Mouse (Mus musculus) layer of hippocampus, adult 8-10 months (tissue): Measurements from ENCODE around the gene Srebf1. TPM values are rescaled to one million over a fixed set of nuclear protein-coding genes. Genes with fewer than 3 reads are reported as not detected.

Experiments
- DNase-seq, 2 experiments: peaks; one replicate each; pipeline ENCODE4 v3.0.0; 2022; ENCODE audit warnings: low spot score in 2 of 2
- total RNA-seq, 4 experiments: library from RNA; stranded (reverse); gene quantifications; 2 replicates each; pipeline ENCODE4 v1.2.4; 2022

Gene Srebf1
- total RNA-seq, 4 experiments from 2014 or later: 84.3 to 119 (median 101) TPM

DNA sequence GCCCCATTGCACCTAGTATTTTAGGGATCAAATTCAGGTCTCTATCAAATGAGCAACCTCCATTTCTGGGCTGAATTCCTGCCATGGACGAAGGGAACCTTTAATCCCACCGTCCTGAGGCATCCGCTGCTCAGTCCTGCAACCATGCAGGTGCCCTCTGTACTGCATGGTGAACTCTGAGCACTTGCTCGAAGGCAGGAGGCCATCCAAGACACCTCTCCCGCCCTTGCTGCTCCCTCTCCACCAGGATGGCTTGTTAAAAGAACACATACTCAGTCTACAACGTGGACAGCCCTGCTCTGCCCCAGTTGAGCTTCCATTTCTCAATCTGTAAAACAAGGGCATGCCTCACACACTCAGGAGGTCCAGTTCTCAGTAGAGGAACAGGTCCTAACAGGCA lies 14.2 kb downstream of the Srebf1 start:
- no peak for DNase-seq

DNA sequence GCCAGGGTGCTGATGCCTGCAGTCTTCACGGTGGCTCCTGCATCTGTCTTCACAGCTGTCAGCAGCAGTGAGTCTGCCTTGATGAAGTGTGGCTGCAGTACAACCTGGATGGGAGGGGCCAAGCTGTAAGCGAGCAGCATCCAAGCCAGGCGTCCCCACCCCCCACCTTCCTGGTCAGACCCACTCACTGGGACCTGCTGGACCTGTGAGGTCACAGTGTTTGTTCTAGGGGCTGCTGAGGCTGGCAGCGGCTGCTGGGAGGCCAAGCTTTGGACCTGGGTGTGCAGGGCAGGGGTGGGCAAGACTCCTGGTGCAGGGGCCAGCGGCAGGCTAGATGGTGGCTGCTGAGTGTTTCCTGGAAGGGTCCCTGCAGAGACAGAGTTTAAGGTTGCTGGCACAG lies 16.2 kb downstream of the Srebf1 start:
- no peak for DNase-seq

DNA sequence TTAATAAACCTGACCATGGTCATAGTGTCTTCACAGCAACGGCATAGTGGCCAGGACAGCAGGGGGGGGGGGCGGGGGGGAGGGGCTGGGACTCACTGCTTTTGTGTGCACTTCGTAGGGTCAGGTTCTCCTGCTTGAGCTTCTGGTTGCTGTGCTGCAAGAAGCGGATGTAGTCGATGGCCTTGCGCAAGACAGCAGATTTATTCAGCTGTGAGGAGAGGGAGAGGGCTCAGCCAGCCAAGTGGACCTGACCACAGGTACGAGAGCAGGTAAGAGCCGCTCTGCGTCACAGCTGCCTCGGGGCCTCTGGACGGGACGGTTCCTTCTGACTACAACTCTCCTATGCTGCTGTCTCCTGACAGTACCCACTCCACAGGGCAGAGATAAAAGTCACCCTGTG lies 17.4 kb downstream of the Srebf1 start:
- no peak for DNase-seq

DNA sequence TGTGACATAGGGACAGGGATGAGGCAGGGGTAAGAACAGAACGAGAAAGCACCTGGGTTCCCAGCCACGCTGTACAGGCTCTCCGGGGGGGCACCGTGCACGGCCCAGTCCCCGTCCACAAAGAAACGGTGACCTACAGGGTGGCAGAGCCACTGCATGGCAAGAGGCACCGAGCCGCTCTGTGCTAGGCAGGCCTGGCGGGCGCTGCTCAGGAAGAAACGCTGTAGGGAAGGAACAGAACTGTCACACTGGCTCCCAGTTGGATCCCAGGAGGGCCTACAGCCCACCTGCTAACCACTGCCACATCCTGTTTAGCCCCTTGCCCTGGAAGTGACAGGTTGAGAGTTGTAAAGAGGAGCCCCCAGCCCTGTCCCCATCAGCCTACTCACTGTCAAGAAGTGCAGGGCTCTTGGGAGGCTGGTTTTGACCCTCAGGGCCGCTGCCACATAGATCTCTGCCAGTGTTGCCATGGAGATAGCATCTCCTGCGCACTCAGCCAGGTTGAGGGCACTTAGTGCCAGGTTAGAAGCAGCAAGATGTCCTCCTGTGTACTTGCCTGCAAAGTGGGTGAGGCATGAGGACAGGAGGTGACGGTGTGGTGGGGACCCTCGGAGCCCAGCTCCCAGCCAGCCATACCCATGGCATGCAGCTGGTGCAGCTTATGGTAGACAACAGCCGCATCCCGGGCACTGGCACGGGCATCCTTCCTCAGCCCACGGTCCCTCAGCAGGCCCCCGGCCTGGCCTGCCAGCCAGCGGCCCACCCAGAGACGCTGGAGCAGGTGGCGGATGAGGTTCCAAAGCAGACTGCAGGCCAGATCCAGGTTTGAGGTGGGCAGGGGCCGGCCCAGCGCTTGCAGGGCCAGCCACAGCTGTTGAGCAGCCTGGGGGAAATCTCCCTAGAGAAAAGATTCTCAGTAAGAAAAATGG lies 19.4 kb downstream of the Srebf1 start:
- DNase-seq: no peak

DNA sequence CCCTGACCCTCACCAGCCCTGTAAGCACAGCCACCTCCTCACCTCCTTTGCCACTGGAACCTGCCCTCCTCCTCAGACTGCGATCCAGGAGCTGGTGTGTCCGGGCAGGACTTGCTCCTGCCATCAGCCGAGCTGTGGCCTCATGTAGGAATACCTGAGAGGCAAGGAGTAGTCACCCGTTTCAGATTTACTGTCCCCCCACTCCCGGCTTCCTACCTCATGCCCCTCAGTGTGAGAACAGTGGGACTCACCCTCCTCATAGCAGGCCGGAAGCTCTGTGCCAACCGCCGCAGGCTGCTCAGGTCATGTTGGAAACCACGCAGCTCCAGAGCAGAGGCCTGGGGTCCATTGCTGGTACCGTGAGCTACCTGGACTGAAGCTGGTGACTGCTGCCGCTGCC lies 22.0 kb downstream of the Srebf1 start:
- DNase-seq: no peak

DNA sequence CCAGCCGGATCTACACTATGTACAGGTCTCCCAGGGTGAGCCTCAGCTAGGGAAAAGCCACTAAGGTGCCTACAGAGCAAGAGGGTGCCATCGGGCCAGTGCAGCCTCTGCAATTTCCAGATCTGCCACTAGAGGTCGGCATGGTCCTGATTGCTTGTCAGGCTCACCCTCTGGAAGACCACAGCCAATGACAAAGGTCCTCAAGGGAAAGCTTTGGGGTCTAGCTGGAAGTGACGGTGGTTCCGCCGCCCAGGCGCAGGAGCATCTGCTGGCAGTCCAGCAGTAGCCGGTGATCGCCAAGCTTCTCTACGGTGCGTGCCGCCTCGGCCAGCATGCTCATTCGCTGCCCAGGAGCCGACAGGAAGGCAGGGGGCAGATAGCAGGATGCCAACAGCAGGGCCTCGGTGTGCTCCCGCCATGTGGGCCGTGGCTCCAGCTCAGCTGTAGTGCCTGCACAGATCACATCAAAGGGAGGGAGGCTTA lies 22.6 kb downstream of the Srebf1 start:
- peak; percentile 89 to 94 for DNase-seq

DNA sequence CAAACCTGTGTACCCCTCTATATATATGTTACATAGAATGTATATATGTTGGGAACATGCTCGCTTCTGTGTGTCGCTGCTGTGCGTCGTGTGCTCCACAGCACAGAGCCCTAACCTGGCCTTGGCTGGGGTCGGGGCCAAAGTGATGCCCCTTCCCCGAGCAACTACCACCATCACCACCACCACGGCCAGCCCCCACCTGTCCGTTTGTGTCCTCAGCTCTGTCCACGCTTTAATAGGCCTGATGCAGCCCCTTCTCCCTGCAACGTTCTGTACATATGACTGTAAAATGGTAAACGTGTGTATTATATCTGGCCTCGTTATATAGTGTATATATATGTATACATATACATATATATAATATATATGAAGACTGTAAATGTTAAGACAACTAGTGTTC lies 23.7 kb downstream of the Srebf1 start:
- DNase-seq: no peak

DNA sequence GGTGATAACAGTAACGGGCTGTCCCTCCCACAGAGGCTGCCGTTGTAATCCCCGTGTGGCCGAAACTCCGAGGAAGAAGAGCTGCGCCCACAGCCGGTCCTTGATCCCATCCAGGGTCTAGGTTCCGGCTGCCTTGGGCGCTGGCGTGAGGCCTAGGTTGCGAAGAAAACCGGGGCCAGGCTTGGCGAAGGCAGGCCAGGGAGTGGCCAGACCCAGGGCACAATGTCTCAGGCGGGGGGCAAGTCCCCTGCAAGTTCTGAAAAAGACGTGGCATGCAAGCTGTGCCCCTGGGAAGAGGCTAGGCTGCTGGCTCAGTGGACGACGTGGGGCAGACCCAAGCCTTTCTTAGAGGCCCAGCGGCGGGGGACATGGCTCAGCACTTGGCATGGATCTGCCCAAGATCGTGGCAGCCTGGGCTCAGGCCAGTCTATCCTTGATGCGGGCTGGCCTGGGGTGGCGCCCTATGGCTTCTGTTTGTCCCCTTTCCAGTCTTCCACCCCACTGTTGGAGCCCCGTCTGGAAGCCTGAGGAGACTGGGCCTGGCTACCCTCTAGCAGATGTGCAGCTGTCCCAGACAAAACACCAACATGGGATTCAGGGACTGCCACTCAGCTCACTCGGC lies 24.3 kb downstream of the Srebf1 start:
- no peak for DNase-seq

DNA sequence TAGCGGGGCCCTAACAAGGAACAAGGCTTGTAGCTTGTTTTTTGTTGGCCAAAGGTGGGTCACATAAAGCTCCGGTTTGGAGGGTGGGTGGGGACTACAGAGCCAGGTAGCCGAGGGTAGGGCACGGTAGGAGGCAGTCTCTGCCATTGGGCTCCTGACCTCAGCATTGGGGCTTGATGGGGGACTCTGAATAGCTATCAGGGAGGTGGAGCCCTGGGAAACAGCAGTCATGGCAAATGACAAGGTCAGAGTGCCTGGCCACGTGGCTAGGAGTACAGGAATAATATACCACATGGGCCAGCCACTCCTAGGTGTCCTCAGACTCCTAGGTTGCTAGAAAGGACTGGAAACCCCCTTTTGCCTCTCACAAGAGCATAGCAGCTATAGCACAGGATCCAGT lies 26.0 kb downstream of the Srebf1 start:
- DNase-seq: no peak

DNA sequence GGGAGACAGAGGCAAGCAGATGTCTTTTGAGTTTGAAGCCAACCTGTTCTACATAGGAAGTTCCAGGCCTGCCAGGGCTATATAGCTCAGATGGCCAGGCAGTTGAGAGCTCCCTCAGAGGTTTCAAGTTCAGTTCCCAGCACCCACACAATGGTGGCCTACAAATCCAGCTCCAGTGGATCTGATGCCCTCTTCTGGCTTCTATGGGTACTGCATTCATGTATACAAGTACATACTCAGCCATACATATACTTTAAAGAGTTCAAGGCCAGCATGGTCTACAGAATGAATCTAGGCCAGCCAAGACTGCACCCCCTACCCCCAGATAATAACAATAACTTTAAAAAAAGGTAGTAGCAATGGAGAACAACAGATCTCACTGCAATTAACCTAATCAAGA lies 27.3 kb downstream of the Srebf1 start:
- no peak for DNase-seq

DNA sequence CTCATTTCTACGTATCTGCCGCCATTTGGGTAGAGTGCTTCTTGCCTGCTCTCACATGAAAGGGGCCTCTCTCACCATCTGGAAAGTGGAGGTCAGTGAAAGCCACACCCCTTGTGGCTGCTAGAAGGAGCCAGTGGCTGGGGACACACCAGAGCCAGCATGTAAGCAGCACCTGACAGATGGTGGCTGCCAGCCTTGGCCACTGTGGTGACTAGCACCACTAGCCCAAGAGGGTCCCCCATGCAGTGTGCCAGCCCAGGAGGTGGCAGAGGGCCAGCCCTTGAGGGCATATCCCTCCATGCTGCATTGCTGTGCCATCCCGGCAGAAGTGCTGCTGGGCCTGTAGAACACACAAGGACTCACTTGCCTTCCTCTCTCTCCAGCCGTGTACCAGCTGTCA lies 28.8 kb downstream of the Srebf1 start:
- no peak for DNase-seq

DNA sequence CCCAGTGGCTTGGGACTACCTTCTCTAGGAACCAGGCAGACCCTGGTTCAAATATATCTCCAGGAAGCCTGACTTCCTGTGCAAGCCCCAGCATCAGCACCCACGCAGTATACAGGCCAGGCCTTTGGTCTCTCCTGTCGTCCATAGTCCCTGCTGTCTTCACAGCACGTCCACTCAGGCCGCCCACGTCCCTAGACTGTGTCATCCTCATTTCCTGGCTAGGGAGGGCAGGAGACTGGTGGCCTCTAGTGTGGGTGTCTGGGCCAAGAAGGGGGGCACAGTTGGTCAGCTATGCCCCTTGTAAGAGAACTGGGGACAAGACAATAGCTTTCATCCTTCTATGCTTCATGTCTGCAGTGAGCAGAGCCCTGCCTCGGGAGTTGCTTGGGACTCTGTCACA lies 29.8 kb downstream of the Srebf1 start:
- DNase-seq: no peak

DNA sequence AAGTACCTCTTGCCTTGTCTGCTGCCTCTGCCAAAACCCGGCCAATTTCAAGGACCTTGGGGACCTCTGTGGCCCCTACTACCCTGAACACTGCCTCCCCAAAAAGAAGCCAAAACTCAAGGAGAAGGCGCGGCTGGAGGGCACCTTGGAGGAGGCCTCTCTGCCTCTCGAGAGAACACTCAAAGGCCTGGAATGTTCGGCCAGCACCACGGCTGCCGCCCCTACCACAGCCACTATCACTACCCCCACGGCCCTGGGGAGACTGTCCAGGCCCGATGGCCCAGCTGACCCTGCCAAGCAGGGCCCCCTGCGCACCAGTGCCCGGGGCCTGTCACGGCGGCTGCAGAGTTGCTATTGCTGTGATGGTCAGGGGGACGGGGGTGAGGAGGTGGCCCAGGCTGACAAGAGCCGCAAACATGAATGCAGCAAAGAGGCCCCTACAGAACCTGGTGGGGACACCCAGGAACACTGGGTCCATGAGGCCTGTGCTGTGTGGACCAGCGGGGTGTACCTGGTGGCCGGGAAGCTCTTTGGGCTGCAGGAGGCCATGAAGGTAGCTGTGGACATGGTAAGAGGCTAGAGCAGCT lies 32.2 kb downstream of the Srebf1 start:
- no peak for DNase-seq

DNA sequence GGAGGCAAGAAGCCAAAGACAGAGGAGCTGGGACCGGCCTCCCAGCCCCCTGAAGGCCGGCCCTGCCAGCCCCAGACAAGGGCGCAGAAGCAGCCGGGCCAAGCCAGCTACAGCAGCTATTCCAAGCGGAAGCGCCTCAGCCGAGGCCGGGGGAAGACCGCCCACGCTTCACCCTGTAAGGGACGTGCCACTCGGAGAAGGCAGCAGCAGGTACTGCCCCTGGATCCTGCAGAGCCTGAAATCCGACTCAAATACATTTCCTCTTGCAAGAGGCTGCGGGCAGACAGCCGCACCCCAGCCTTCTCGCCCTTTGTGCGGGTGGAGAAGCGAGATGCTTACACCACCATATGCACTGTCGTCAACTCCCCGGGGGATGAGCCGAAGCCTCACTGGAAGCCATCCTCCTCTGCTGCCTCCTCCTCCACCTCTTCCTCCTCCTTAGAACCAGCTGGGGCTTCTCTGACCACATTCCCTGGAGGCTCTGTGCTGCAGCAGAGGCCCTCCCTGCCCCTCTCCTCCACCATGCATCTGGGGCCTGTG lies 32.8 kb downstream of the Srebf1 start:
- no peak for DNase-seq

DNA sequence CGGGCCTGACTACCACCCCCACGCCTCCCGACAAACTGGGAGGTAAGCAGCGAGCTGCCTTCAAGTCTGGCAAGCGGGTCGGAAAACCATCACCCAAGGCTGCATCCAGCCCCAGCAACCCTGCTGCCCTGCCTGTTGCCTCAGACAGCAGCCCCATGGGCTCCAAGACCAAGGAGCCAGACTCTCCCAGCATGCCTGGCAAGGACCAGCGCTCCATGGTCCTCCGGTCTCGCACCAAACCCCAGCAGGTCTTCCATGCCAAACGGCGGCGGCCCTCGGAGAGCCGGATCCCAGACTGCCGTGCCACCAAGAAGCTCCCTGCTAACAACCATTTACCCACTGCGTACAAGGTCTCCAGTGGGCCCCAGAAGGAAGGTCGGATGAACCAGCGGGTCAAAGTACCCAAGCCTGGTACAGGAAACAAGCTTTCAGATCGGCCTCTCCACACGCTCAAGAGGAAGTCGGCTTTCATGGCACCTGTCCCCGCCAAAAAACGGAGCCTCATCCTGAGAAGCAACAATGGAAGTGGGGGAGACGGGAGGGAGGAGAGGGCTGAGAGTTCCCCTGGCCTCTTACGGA lies 34.0 kb downstream of the Srebf1 start:
- DNase-seq: no peak

DNA sequence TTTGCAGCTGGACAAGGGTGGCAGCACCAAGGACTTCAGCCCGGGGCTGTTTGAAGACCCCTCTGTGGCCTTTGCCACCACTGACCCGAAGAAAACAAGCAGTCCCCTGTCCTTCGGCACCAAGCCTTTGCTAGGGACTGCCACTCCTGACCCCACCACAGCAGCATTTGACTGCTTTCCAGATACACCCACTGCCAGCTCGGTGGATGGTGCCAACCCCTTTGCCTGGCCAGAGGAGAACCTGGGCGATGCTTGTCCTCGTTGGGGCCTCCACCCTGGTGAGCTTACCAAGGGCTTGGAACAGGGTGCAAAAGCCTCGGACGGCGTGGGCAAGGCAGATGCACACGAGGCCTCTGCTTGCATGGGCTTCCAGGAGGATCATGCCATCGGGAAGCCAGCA lies 35.3 kb downstream of the Srebf1 start:
- DNase-seq: no peak

DNA sequence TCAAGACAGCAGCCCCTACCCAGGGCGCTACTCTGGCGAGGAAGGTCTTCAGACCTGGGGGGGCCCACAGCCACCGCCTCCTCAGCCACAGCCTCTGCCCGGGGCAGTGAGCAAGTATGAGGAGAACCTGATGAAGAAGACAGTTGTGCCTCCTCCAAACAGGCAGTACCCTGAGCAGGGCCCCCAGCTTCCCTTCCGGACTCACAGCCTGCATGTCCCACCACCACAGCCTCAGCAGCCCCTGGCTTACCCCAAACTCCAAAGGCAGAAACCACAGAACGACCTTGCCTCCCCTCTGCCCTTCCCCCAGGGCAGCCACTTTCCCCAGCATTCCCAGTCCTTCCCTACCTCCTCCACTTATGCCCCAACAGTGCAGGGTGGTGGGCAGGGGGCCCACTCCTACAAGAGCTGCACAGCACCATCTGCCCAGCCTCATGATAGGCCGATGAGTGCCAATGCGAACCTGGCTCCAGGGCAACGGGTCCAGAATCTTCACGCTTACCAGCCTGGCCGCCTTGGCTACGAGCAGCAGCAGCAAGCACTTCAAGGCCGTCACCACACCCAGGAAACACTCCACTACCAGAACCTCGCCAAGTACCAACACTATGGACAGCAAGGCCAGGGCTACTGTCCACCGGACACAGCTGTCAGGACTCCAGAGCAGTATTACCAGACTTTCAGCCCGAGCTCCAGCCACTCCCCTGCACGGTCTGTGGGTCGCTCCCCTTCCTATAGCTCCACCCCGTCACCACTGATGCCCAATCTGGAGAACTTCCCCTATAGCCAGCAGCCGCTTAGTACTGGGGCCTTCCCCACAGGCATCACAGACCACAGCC lies 36.8 kb downstream of the Srebf1 start:
- peak; percentile 64 to 65 for DNase-seq

DNA sequence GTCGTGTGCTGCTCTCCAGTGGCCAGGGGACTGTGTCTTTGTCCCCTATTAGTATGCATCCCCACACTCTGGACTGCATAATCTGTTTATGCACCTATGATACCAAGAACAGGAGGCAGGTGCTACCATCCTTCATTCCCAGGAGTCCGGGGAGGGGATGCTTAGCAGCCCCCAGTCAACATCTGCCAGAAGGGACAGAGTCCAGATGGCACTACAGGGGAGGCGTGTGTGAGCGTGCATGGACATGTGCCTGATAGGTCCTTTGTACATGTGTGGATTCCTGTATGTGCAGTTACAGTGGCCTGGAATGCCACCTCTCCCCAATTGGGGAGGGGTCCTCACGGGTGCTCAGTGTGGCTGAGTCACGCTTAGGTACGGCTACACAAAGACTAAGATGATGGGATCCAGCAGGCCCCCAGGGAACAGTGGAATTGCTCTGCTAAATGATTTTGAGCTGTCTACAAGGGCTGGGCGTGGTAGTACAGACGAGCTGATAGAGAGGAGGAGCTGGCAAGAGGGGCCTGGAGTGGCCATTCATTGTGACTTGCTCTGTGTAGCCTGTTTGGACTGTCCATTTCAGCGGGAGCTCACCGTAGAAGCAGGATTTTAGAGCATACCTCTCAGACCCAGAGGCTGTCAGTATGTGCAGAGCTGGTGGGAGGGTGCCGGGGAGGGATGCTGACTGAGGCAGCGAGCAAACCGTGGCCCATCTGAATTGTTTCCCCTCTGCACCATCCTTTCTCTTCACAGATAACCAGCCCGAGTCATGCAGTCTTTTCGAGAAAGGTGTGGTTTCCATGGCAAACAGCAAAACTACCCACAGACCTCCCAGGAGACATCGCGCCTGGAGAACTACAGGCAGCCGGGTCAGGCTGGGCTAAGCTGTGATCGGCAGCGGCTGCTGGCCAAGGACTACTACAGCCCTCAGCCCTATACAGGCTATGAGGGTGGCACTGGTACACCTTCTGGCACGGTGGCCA lies 37.7 kb downstream of the Srebf1 start:
- DNase-seq: peak in 1 of 2 experiments; percentile 55

DNA sequence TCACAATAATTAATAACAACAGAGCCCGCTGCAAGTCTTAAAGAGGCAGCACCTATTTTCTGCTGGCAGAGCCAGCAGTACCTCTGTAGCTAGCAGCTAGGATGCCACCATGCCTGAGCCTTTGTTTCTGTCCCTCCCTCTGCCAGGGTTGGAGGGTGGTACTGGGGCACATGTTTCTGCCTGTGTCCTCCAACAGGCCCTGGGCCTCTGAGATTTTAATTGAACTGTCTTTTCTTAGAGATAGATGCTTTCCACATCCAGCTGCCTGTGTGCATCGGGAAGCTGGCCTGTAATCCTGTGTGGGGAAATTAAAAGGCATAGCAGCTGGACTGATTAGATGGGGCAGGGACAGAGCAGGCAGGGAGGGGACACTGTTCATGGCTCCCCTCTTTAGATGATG lies 39.6 kb downstream of the Srebf1 start:
- DNase-seq: no peak
